Mouse (Mus musculus) ovary, postnatal 36 days (tissue): ENCODE data around the gene Cxcr5.

ENCODE experiments used
- DNase-seq: peaks from one replicate; pipeline ENCODE4 v3.0.0; 2022; ENCODE audit warnings: low spot score, mixed read lengths

The Cxcr5 gene

DNA sequence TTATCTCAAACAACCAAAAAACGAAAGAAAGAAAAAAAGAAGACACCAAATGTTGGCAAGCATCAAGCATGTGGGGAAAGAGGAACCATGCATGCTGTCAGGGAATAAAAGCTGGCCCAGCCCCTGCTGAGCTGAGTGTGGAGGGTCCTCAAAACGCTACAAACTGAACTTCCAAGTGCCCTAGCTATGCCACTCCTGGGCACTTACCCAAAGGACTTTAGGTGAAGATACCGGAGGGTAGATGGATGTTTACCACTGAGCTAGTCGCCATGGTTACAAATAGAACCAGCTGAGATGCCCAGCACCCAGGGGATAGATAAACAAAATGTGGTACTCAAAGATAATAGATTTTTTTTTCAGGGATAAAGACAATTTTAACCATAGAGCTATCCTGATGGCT is at the start of gene Cxcr5:
TSS of gene Cxcr5 (minus strand) at position 281 of the 400 bp plus-strand sequence.
- no peak for DNase-seq

DNA sequence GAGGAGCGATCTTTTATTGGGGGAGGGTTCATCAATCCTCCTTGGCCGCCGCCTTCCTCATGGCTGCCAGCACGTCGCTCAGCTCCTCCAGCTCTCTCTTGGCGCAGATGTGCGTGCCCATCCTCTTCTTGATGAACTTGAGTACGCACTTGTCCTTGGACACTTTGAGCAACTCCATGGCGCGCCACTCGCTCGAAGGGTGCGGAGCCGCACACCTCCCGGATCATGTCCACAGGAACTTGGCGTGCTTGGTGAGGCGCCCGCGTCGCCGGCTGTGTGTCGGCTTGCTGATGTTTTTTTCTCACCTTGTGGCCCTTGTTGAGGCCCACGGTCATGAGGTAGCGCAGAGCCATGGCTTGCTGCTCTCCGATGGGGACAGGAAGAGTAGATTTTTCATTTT is 48.7 kb upstream of the Cxcr5 start:
- no peak for DNase-seq

DNA sequence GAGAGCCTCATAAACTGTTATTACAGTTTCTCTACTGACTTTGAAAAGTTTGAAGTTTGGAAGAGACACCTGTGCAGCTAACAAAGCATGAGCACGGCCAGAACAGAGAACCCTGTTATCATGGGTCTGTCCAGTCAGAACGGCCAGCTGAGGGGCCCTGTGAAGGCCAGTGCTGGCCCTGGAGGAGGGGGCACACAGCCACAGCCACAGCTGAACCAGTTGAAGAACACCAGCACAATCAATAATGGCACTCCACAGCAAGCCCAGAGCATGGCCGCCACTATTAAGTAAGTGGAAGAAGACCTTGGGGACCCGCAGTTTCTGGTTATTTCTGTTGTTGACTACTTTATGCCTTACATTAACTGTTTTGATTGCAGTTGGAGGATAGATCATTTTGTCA is 45.6 kb upstream of the Cxcr5 start:
- no peak for DNase-seq

DNA sequence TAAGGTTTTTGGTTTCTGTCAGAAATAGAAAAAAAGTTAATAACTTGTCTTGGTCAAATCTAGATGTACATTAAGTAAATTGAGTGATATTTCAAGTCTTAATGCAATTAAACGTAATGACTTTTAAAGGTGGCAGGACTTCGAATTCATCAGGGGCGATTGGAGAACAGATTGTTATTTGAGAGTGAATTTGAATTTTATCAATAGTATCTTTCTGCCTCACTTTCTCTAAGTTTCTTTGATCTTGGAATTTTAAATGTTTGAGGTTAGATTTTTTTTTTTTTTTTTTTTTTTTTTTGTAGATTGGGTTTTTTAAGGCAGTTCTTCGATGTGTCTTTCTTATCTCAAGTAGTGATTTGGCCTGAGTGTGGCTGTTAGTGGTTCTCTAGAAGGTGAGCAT is 45.0 kb upstream of the Cxcr5 start:
- DNase-seq, result no peak

DNA sequence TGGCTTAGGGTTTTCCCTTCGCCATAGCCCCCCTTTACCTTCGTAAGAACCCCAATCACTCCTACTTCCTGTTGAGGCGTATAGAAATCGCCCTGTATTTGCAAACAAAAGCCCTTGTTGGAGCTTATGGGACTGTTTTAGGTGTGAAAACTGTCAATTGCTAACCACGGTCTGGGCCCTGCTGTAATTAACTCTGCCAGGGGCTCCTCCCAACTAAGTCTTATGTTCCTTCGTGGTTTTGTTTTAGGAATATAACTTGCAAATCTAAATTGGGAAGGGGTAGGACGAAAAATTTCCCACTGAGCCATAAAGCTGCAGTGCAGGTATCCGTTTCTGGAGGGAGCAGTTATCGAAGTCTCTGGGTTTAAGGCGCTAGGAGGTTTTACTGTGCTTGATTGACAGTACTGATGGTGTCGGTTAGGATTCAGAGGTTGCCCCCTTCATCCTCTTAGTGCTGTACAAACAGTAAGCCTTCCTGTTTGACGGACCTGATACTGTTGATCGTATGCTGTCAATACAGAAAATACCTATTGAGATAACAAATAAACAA is 44.0 kb upstream of the Cxcr5 start:
- DNase-seq, result no peak

DNA sequence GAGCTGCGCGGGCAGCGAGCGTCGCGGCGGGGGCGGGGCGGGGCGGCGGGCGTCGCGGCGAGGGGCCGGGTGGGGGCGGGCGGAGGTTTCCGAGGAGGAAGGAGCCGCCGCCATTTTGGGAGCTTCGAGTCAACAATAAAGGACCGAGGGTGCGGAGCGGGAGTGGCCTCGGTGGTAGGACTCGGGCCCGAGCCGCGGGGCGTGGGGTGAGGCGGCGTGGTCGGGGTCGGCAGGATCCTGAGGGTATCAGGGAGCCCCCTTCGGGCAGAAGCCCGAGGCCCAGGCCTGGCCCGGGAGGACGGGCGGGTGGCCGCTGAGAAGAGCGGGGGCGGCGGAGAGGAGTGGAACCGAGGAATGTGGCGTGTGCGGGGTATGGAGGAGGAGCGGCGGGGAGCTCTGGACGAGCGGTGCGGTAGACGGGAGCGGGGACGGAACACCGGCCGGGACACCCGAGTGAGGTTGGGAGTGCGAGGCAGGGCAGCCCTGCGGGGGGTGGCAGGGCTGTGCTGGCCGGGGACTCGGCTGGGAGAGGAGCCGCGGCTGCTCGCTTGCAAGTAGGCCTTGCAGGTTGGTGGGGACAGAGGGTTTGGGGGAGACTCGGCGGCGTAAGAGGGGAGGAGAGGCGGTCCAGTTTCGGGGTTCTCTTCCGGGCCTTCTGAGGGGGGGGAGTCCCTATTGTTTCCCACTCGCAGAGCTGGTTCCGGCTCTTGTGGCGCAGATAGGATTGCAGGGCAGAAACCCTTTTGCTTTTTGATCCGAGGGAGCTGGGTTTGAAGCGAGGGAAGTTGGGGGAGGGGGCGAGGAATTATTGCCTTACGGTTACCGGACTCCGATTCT is 43.3 kb upstream of the Cxcr5 start, which contains the start of gene Ddx6:
TSS of gene Ddx6 (plus strand) at position 114 of the 837 bp plus-strand sequence.
- DNase-seq, result peak; percentile 74

DNA sequence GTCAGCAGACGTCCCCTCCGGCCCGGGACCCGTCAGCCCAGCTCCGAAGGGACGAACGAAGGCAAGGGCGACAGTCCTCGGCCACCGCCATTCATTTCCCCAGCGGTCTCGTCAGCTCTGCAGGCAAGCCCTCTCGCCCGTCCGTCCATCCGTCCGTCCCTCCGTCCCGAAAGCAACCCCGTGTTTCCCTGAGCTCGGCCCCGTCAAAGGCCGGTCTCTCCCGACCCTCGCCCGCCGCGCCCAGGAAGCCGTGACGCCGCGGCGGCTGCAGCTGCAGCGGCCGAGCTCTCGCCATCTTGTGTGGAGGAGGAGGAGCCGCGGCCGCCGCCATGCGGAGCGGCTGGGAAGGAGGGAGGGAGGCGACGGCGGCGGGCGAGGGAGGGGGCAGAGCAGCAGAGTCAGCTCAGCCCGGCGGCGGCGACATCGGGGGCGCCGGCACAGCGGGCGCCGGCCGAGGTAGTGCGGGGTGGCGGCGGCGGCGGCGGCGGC is 42.7 kb upstream of the Cxcr5 start:
- peak; percentile 83 for DNase-seq

DNA sequence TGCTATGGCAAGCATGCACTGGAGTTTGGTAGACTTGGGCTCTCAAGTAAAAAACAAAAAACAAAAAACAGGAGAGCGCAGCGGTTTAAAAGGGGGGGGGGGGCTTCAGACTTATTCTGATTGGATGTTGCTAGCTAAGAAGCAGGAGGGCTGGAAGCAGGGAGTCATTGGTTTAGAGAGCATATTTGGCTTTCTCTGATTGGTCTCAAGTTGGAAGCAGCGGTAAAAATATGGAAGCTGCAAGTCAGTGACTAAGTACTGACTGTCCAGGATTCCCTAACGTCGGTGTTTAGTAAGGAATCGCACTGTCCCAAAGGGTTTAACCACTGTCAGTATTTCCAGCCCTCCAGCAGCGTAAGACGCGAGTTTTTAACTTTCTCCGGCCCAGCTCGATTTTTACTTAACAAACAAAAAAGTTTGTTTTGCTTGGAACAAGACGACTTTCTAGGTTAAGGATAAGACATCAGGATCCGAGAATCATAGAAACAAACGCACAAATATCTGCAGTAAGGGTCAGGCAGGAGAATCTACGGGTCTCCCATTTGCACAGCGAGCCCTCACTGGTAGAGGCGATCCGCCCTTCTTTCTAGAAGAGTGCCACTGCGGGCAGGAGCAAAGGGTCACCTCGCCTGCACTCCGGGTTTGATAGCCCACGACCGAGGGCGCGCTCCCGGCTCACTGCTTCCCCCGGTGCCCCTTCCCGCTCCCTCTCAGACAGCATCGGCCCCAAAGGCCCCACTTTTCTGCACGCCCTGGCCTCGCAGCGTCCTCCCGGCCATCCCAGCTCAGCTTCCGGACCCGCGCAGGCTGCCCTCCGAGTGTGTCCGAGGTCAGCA is 42.0 kb upstream of the Cxcr5 start:
- DNase-seq, result peak; percentile 23

DNA sequence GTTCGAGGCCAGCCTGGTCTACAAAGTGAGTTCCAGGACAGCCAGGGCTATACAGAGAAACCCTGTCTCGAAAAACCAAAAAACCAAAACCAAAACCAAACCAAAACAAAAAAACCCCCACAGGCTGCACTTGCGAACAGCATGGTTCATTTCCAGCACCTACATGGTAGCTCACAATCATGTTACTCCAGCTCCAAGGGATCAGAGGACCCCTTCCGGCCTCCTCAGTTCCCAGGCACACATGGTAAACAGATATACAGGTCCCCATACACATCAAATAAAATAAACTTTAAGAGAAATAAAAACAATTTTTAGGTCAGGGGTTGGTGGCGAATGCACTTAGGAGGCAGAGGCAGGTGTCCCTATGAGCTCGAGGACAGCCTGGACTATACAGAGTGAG is 41.1 kb upstream of the Cxcr5 start:
- no peak for DNase-seq

DNA sequence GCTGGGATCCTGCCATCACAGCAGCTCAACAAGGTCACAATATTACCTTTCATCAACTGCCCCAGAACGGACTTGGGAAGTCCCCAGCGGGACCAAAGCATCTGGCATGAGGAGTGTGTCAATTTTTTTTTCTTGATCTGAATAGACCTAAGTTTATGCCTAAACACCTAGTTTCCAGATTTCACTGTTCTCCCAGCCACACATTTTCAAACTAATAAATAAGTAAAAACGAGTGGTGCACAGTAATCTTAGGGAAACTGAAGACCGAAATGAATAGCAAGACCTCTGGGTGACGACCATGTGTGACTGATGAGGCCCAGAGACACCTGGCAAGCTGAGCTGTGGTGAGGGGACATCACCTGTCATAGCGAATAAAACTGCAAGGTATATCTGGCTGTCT is 39.1 kb upstream of the Cxcr5 start:
- no peak for DNase-seq

DNA sequence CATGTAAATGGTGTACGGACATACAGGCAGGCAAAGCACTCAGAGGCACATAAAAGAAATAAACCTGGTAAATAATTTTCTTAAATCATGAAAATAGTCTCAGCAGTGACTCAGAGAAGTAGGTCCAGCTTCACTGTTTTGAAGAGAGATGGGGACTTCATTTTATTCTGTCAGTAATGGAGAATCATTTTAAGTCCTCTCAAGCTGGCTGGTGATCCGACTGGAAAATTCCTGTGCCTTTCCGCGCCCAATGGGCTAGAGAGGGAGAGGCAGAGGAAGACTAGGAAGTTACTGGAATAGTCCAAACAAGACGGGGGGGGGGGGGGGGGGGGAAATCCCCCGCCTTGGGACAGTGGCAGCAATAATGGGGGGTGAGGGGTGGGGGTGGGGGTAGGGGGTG is 37.9 kb upstream of the Cxcr5 start:
- DNase-seq, result no peak

DNA sequence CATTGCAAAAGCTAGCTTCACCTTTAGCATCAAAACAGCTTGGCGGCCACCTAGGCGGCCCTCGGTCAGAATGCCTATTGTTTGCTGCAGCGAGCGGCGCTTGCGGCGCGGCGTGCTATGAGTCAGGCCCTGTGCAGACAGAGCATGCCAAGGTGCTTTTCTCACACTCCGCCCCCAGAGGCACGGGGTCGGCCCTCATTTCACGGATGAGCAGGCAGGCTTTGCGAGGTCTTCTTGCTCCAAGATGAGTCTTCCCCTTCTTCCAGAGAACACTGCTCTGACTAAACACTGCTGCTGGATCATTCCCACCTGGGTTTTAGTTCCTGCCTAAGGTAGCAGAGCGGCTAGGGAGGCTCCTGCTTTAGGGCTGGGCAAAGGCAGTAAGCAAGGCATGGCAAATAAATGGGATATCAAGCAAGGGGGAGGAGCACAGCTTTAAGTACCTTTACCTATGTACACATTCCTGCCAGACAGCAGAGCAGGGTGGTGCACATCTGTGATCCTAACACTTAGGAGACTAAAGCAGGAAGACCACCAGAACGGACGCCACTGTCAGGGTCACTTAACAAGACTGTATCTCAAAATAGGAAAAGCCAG is 37.3 kb upstream of the Cxcr5 start:
- peak; percentile 28 for DNase-seq

DNA sequence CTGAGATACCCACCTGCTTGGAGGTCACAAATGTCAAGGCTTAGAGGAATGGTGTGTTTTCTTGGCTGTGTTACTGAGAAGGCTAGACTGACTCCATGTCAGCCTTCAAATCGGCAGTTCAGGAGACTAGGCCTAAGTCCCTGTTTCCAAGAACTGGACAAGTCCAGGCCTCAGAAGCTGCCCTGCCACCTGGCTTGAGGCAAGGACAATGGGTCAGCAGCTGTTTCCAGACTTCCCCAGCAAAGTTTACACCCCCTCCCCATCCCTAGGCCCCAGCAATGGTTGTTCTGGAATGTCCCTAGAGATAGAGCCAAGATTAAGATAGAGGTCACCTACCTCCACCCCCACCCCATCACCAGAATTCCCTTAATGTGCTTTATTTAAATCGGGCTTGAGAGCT is 36.1 kb upstream of the Cxcr5 start:
- no peak for DNase-seq

DNA sequence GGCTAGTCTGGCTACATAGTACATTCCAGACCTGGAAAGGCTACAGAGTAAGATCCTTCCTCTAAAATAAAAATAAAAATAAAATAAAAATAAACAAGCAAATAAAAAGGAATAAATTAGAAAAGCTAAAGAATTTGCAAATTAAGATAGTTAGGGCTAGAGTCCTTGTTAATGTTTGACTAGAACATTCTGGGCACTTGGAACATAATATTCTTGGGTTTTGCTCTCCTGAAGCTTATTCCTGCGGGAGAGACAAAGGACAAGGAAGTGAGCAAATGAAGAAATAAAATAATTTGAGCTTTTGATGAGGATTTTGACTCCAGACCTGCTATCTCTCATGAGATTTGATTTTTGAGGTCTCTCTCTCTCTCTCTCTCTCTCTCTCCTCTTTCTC is 33.9 kb upstream of the Cxcr5 start:
- no peak for DNase-seq

DNA sequence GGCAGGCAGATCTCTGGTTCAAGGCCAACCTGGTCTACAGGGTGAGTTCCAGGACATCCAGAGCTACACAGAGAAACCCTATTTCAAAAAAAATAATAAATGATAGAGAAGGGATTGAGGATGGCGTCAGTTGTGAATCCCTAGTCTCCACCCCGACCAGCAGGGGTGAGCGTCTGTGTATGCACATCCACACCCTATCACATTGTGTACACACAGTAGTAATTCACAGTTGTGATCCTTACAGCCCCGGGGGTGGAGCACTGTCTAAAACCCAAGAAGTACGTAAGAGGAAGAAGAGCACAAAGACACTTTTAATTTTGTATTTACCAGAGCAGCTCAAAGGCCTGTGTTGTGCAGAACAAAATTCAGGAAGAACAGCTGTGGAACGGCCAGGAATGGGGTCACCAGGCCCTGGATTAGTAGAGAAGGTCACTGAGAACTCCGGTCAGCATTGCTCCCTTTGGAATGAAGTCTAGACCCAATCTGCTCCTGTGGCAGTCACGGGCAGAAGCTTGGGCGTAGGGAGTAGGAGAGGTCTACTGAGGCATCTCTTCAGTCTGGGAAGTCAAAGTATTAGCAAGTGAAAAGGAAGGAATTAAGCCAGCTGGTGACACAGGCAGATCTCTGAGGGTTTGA is 33.3 kb upstream of the Cxcr5 start:
- no peak for DNase-seq

DNA sequence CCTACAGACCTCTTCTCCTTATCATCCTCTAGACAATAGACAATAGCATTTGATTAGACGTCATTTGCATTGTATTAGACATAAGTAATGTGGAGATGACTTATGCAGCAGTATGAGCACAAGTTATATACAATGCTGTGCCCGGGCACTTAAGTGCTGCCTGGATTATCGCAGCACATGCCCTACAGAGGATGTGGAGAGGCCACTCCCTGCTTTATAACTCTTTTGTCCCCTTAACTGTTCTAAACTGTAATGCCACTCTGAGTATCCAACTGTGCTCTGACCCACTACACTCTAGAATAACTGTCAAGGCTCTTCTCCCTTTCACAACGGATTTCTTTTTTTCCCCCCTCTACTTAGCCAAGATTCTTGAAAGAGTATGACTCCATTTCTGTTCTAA is 32.2 kb upstream of the Cxcr5 start:
- DNase-seq, result no peak

DNA sequence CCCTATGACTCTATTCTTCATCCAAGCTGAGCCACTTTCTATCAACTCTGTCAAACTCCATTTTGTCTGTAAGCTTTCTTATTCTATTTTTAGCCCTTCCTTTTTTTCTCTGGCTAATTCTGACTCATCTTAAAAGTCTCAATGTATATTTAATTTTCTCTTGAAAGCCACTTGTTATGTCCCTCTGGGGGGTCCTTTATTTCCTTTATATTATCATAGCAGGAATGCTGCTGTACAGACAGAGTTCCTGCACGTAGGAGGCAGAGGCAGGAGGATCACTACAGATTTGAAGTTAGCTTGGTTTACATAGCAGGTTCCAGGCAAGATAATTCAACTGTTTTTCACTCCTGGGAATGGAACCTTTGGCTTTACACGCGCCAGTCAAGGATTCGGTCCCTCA is 31.5 kb upstream of the Cxcr5 start:
- no peak for DNase-seq

DNA sequence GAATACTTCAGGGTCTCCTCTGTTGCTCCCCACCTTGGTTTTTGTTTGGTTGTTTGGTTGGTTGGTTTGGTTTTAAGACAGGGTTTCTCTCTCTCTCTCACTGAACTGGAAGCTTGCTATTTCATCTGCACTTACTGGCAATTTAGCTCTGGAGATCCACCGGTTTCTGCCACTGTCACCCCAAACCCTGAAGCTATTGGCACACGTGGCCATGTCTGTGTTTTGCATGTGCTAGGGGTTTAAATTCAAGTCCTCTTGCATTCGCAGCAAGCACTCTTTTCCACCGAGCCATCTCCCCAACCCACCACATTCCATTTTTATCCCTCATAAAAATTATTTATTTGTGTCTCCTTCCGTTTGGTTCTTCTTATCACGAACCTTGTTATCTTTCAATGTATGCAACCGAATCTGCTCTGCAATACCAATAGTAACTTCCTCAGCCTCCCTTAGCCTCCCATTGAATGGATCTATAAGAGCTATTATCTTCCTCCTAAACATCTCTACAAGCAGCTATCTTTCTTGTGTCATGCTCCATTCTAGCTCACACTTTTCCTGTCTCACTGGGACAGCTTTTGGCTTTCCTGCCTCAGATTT is 30.0 kb upstream of the Cxcr5 start:
- DNase-seq, result no peak

DNA sequence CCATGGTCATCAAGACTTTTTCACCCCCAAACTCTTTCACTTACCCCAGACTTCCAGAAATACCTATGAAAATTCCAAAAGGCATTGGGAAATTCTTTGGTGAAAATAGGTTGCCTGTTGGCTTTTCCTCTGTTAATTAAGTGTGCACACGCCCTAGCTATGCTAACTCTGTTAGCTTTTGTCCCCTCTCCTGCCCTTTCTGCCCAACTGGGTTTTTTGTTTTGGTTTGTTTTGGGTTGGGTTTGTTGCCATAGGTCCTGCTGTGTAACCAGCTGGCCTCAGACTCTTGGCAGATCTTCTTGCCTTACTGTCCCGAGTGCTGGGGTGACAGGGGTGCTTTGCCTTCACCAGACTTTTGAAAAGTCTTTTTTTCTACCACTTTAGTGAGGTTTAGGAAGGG is 29.3 kb upstream of the Cxcr5 start:
- no peak for DNase-seq

DNA sequence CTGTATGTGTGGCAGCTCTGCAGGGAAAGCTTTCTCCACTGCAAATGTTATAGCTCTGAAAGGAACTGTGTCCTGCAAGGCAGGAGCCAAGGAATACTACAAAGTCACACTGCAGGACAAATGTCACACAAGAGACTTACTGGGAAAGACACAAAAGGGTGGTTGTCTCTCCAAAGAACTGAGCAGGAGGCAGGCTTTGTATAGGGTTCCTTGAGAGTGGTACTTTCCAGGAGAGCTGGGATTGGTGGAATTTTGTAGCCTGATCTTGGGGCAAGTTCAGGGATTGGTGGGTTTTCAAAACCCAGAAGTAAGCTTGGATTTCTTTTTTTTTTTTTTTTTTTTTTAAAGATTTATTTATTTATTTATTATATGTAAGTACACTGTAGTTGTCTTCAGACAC is 27.4 kb upstream of the Cxcr5 start:
- no peak for DNase-seq

DNA sequence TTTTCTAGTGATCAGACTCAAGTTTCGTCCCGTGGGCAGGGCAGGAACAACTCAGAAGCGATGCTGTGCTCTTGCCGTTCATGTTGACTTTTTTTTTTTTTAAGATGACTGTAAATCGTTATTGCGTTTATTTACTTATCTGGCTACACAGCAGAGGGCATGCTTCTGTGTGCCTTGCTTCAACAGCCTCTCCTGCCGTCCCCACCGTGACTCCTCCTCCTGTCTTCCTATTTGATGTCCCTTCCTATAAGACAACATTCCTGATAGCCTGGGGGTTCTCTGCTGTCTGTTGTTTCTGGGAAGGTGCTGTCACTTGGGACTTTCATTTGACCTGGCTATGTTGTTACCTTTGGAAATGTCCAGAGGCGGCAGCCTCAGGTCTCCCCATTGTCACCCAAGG is 26.9 kb upstream of the Cxcr5 start:
- DNase-seq, result no peak
